In the genomic region with DNA sequence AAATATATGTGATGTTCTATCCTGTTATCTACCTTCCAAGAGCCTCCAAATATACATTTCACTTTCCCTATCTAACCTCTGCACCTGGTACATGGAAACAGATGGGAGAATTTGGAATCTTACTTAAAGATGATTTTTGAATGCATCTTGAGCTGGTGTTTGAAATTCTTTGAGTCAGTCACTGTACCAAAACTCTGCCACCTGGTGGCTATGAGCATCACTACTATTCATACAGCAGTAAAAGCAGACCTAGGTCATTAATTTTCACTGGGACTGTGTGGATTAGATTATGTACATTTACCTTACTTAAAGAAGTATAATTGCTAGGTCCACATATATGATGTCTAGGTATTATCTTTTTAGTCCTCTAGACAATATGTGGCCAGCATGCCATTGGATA, we compare ENCODE assay signal across 9 mouse cellular contexts.
DNase-seq lines count a peak whose midpoint lies in the region; ATAC-seq and TF ChIP-seq lines count a peak whose summit lies in the region.
"Had no signal": no experiment of that assay in that cellular context is flagged by ENCODE, and none has a peak within 500 bp of the region (broad histone marks: within the 10 kb centered on the region; RNA-seq: fewer than 3 reads in every experiment).

No protein-coding gene starts in this region.

- no peak overlapping the region for H3K27ac ChIP-seq in intestine, postnatal 0 days (ENCODE audit: low read depth, low read length)
- no peak overlapping the region for H3K27ac ChIP-seq in intestine, embryonic 16.5 days (ENCODE audit: low read length)
- no peak overlapping the region for H3K27ac ChIP-seq in CH12.LX (ENCODE audit: insufficient read depth, low read depth)
- no peak overlapping the region for H3K27ac ChIP-seq in forebrain, embryonic 14.5 days (ENCODE audit: low read depth, low read length)

- no peak overlapping the region for H3K4me3 ChIP-seq in intestine, postnatal 0 days (ENCODE audit: low read depth, low read length)
- H3K4me3 ChIP-seq in intestine, embryonic 16.5 days (ENCODE audit: low read length): no peak overlapping the region
- no peak overlapping the region for H3K4me3 ChIP-seq in CH12.LX (replicated peaks in 1 of 3; ENCODE audit: low read depth in 2 of 3, low read length in 2 of 3, poor library complexity in 1 of 3)
- no peak overlapping the region for H3K4me3 ChIP-seq in forebrain, embryonic 14.5 days (ENCODE audit: low read depth, low read length)

- DNase-seq in CH12.LX (ENCODE audit: extremely low read depth): peak; percentile 43
- DNase-seq in NIH3T3 (ENCODE audit: low read depth): peak; percentile 58
- peak; percentile 61 for DNase-seq in forebrain, embryonic 14.5 days (ENCODE audit: low spot score)
- no peak for DNase-seq in gastrocnemius, postnatal 4 days (ENCODE audit: low spot score in 2 of 2)
- DNase-seq: spleen, adult 18-20 months; thymus, postnatal 4 days had no signal

- dilution Hi-C loops in CH12.LX (cut with MboI; ENCODE audit: extremely low pct_ligation_motif_present, extremely low pct_unique_long_range_greater_than_20kb, low sequenced_read_pairs): no loop called here

- ATAC-seq in intestine, postnatal 0 days: no peak
- no peak for ATAC-seq in intestine, embryonic 16.5 days
- ATAC-seq in forebrain, embryonic 14.5 days: peak; percentile 46; the same call in 1 of the 2 replicates
- no peak for ATAC-seq in frontal cortex, adult (ENCODE audit: low TSS enrichment)

- H3K9ac ChIP-seq in intestine, postnatal 0 days (ENCODE audit: low read depth, low read length): no peak overlapping the region
- no peak overlapping the region for H3K9ac ChIP-seq in intestine, embryonic 16.5 days (ENCODE audit: low read depth, low read length)
- H3K9ac ChIP-seq in CH12.LX (ENCODE audit: insufficient read depth, low read depth): no peak overlapping the region
- H3K9ac ChIP-seq in forebrain, embryonic 14.5 days (ENCODE audit: low read length): no peak overlapping the region

- H3K4me2 ChIP-seq in intestine, postnatal 0 days (replicated peaks; ENCODE audit: low read depth): no peak overlapping the region
- H3K4me2 ChIP-seq in intestine, embryonic 16.5 days (ENCODE audit: low read depth, low read length): no peak overlapping the region
- no peak overlapping the region for H3K4me2 ChIP-seq in CH12.LX (ENCODE audit: insufficient read depth, low read depth, poor library complexity, severe bottlenecking)
- no peak overlapping the region for H3K4me2 ChIP-seq in forebrain, embryonic 14.5 days (ENCODE audit: low read length)

- no peaks in the 10 kb centered on the region for H3K9me3 ChIP-seq in intestine, postnatal 0 days (ENCODE audit: control insufficient read depth)
- H3K9me3 ChIP-seq in intestine, embryonic 16.5 days (ENCODE audit: control insufficient read depth, low read length): no peaks in the 10 kb centered on the region
- H3K9me3 ChIP-seq in CH12.LX (replicated peaks; ENCODE audit: low read length): no peaks in the 10 kb centered on the region
- H3K9me3 ChIP-seq in forebrain, embryonic 14.5 days (replicated peaks; ENCODE audit: control insufficient read depth, low read length): no peaks in the 10 kb centered on the region

- TF ChIP-seq EP300 in CH12.LX (IDR thresholded peaks at IDR 0.05; ENCODE audit: low read length): no peak

- TF ChIP-seq POLR2A in CH12.LX (IDR thresholded peaks at IDR 0.05; ENCODE audit: low read depth, low read length): no peak

- H3K36me3 ChIP-seq in intestine, postnatal 0 days (ENCODE audit: control insufficient read depth, insufficient read depth): no peaks in the 10 kb centered on the region
- no peaks in the 10 kb centered on the region for H3K36me3 ChIP-seq in intestine, embryonic 16.5 days (ENCODE audit: control insufficient read depth, insufficient read depth, low read length)
- H3K36me3 ChIP-seq in CH12.LX (replicated peaks in 1 of 2; ENCODE audit: control insufficient read depth in 1 of 2, insufficient read depth in 1 of 2, low read length in 1 of 2): no peaks in the 10 kb centered on the region
- no peaks in the 10 kb centered on the region for H3K36me3 ChIP-seq in forebrain, embryonic 14.5 days (ENCODE audit: control insufficient read depth, insufficient read depth, low read length)

- TF ChIP-seq CTCF in intestine, postnatal 0 days (IDR thresholded peaks at IDR 0.05; ENCODE audit: low read depth): peak; percentile 60
- TF ChIP-seq CTCF in CH12.LX (conservative IDR thresholded peaks at IDR 0.05 in 1 of 2, IDR thresholded peaks at IDR 0.05 in 1 of 2; ENCODE audit: low read depth in 2 of 2, low read length in 2 of 2): peak; percentile 34 to 37; a peak in 3 of 4 replicates

- no peaks in the 10 kb centered on the region for H3K4me1 ChIP-seq in intestine, postnatal 0 days (replicated peaks; ENCODE audit: control insufficient read depth, insufficient read depth, low read length)
- no peaks in the 10 kb centered on the region for H3K4me1 ChIP-seq in intestine, embryonic 16.5 days (ENCODE audit: control insufficient read depth, insufficient read depth, low read length)
- H3K4me1 ChIP-seq in CH12.LX (ENCODE audit: control insufficient read depth in 1 of 2, insufficient read depth in 2 of 2): no peaks in the 10 kb centered on the region
- no peaks in the 10 kb centered on the region for H3K4me1 ChIP-seq in forebrain, embryonic 14.5 days (ENCODE audit: control insufficient read depth, insufficient read depth, low read length)

- in situ Hi-C loops in CH12.LX (cut with MboI; ENCODE audit: low pct_ligation_motif_present, low pct_unique_long_range_greater_than_20kb, low sequenced_read_pairs): no loop called here

- H3K27me3 ChIP-seq in intestine, postnatal 0 days (replicated peaks; ENCODE audit: control insufficient read depth, insufficient read depth, low read length): no peaks in the 10 kb centered on the region
- no peaks in the 10 kb centered on the region for H3K27me3 ChIP-seq in intestine, embryonic 16.5 days (replicated peaks; ENCODE audit: control insufficient read depth, insufficient read depth, low read length)
- no peaks in the 10 kb centered on the region for H3K27me3 ChIP-seq in CH12.LX (replicated peaks)
- H3K27me3 ChIP-seq in forebrain, embryonic 14.5 days (replicated peaks; ENCODE audit: control insufficient read depth, insufficient read depth, low read length): no peaks in the 10 kb centered on the region

- TF ChIP-seq RAD21 in CH12.LX (IDR thresholded peaks at IDR 0.05; ENCODE audit: low read depth, low read length): no peak; the same call in 1 of the 2 replicates

- no peaks in the 10 kb centered on the region for H3K79me2 ChIP-seq in CH12.LX (replicated peaks; ENCODE audit: control insufficient read depth, extremely low read depth, insufficient read depth, poor library complexity, severe bottlenecking)

TF ChIP-seq in CH12.LX, 34 proteins besides CTCF, POLR2A, EP300 and RAD21:
- TF ChIP-seq ZNF384 (IDR thresholded peaks at IDR 0.05; ENCODE audit: low read depth, low read length) (no peak), JUN (IDR thresholded peaks at IDR 0.05; ENCODE audit: insufficient read depth, low read depth, low read length) (no peak), MXI1 (IDR thresholded peaks at IDR 0.05; ENCODE audit: low read depth, low read length) (no peak), GABPA (IDR thresholded peaks at IDR 0.05; ENCODE audit: insufficient replicate concordance, low read depth, low read length) (no peak), ETS1 (conservative IDR thresholded peaks at IDR 0.05; ENCODE audit: low read depth, low read length) (no peak), SIN3A (IDR thresholded peaks at IDR 0.05; ENCODE audit: low read length) (no peak), ELF1 (IDR thresholded peaks at IDR 0.05; ENCODE audit: low read depth, low read length) (no peak)

Comparison
In these comparisons a context has a peak if more than half of its experiments do, and no peak if none do; other contexts are left out.
1. DNase-seq: peak in CH12.LX (single experiment), NIH3T3 (single experiment) and forebrain, embryonic 14.5 days (single experiment); none in gastrocnemius, postnatal 4 days (0 of 2).